Mouse (Mus musculus): ENCODE measurements around the gene Ly6g5c. TPM values are rescaled to one million over a fixed set of nuclear protein-coding genes. Genes with fewer than 3 reads are reported as not detected.
A peak's percentile ranks its signal among the peaks of the same experiment; 100 is the strongest.

Ly6g5c gene
- total and polyA plus RNA-seq, 3 experiments: not detected

- H3K36me3 ChIP-seq (ENCODE audit: control insufficient read depth, insufficient read depth, low read length): no peaks in the 10 kb centered on the region
- H3K9ac ChIP-seq (ENCODE audit: low read depth, low read length): no peak overlapping the region
- no peak for TF ChIP-seq EP300 (IDR thresholded peaks at IDR 0.05; ENCODE audit: insufficient read depth, low read depth, low read length)
- no peak for TF ChIP-seq CTCF (IDR thresholded peaks at IDR 0.05)
- TF ChIP-seq POLR2A (IDR thresholded peaks at IDR 0.05; ENCODE audit: insufficient read depth, low read depth, low read length): no peak
- no peak overlapping the region for H3K27ac ChIP-seq
- no peak overlapping the region for H3K4me3 ChIP-seq
- H3K27me3 ChIP-seq (ENCODE audit: control insufficient read depth, insufficient read depth, low read length): no peaks in the 10 kb centered on the region
- 76% methylated on average over 11 of the region's 11 CpGs for WGBS
- intact Hi-C loops (cut with DNase I): no loop called here
- DNase-seq: no peak
- H3K79me2 ChIP-seq (replicated peaks; ENCODE audit: control insufficient read depth, insufficient read depth, low read length): no peaks in the 10 kb centered on the region
- no peaks in the 10 kb centered on the region for H3K4me1 ChIP-seq (ENCODE audit: control insufficient read depth, insufficient read depth, low read length)
These were observed 6.9 kb upstream of the Ly6g5c start for GRCm38 (mm10) chr17:35101161-35101560.

- H3K9ac ChIP-seq (ENCODE audit: low read depth, low read length): no peak overlapping the region
- H3K4me3 ChIP-seq: no peak overlapping the region
- no peak for TF ChIP-seq EP300 (IDR thresholded peaks at IDR 0.05; ENCODE audit: insufficient read depth, low read depth, low read length)
- TF ChIP-seq CTCF (IDR thresholded peaks at IDR 0.05): no peak
- no peak for TF ChIP-seq POLR2A (IDR thresholded peaks at IDR 0.05; ENCODE audit: insufficient read depth, low read depth, low read length)
- H3K36me3 ChIP-seq (ENCODE audit: control insufficient read depth, insufficient read depth, low read length): no peaks in the 10 kb centered on the region
- H3K27me3 ChIP-seq (ENCODE audit: control insufficient read depth, insufficient read depth, low read length): no peaks in the 10 kb centered on the region
- no peaks in the 10 kb centered on the region for H3K79me2 ChIP-seq (replicated peaks; ENCODE audit: control insufficient read depth, insufficient read depth, low read length)
- no peaks in the 10 kb centered on the region for H3K4me1 ChIP-seq (ENCODE audit: control insufficient read depth, insufficient read depth, low read length)
- intact Hi-C loops (cut with DNase I): no loop called here
- DNase-seq: no peak
- WGBS: 59% methylated on average over 8 of the region's 8 CpGs
- H3K27ac ChIP-seq: no peak overlapping the region
These were observed 5.8 kb upstream of the Ly6g5c start for GRCm38 (mm10) chr17:35102299-35102698.

- H3K36me3 ChIP-seq (ENCODE audit: control insufficient read depth, insufficient read depth, low read length): no peaks in the 10 kb centered on the region
- TF ChIP-seq EP300 (IDR thresholded peaks at IDR 0.05; ENCODE audit: insufficient read depth, low read depth, low read length): no peak
- no peak for TF ChIP-seq CTCF (IDR thresholded peaks at IDR 0.05)
- TF ChIP-seq POLR2A (IDR thresholded peaks at IDR 0.05; ENCODE audit: insufficient read depth, low read depth, low read length): no peak
- no peak for DNase-seq
- H3K4me3 ChIP-seq: no peak overlapping the region
- no peaks in the 10 kb centered on the region for H3K79me2 ChIP-seq (replicated peaks; ENCODE audit: control insufficient read depth, insufficient read depth, low read length)
- no peaks in the 10 kb centered on the region for H3K4me1 ChIP-seq (ENCODE audit: control insufficient read depth, insufficient read depth, low read length)
- H3K27me3 ChIP-seq (ENCODE audit: control insufficient read depth, insufficient read depth, low read length): no peaks in the 10 kb centered on the region
- WGBS: 47% methylated on average over 6 of the region's 6 CpGs
- H3K9ac ChIP-seq (ENCODE audit: low read depth, low read length): no peak overlapping the region
- no peak overlapping the region for H3K27ac ChIP-seq
- intact Hi-C loops (cut with DNase I): no loop called here
These were observed 4.8 kb upstream of the Ly6g5c start for GRCm38 (mm10) chr17:35103221-35103690.

- Histone ChIP-seq H3K27ac (no peak overlapping the region), H3K79me2 (replicated peaks; ENCODE audit: control insufficient read depth, insufficient read depth, low read length) (no peaks in the 10 kb centered on the region), H3K4me1 (ENCODE audit: control insufficient read depth, insufficient read depth, low read length) (no peaks in the 10 kb centered on the region), H3K36me3 (ENCODE audit: control insufficient read depth, insufficient read depth, low read length) (no peaks in the 10 kb centered on the region), H3K27me3 (ENCODE audit: control insufficient read depth, insufficient read depth, low read length) (no peaks in the 10 kb centered on the region), H3K9ac (ENCODE audit: low read depth, low read length) (no peak overlapping the region), H3K4me3 (no peak overlapping the region)
- intact Hi-C loops (cut with DNase I): no loop called here
- TF ChIP-seq EP300 (IDR thresholded peaks at IDR 0.05; ENCODE audit: insufficient read depth, low read depth, low read length) (no peak), CTCF (IDR thresholded peaks at IDR 0.05) (no peak), POLR2A (IDR thresholded peaks at IDR 0.05; ENCODE audit: insufficient read depth, low read depth, low read length) (no peak)
- DNase-seq: no peak
- 90% methylated on average over 7 of the region's 7 CpGs for WGBS
These were observed 4.0 kb upstream of the Ly6g5c start for GRCm38 (mm10) chr17:35104079-35104478.

- Histone ChIP-seq H3K9ac (ENCODE audit: low read depth, low read length) (no peak overlapping the region), H3K4me1 (ENCODE audit: control insufficient read depth, insufficient read depth, low read length) (no peaks in the 10 kb centered on the region), H3K4me3 (no peak overlapping the region), H3K79me2 (replicated peaks; ENCODE audit: control insufficient read depth, insufficient read depth, low read length) (no peaks in the 10 kb centered on the region), H3K27ac (no peak overlapping the region), H3K27me3 (ENCODE audit: control insufficient read depth, insufficient read depth, low read length) (no peaks in the 10 kb centered on the region), H3K36me3 (ENCODE audit: control insufficient read depth, insufficient read depth, low read length) (no peaks in the 10 kb centered on the region)
- intact Hi-C loops (cut with DNase I): no loop called here
- no peak for TF ChIP-seq CTCF (IDR thresholded peaks at IDR 0.05)
- TF ChIP-seq POLR2A (IDR thresholded peaks at IDR 0.05; ENCODE audit: insufficient read depth, low read depth, low read length): no peak
- 73% methylated on average over 6 of the region's 6 CpGs for WGBS
- no peak for DNase-seq
These were observed 3.3 kb upstream of the Ly6g5c start for GRCm38 (mm10) chr17:35104754-35105153.

GRCm38 (mm10) chr17:35105740-35106389 is 2.2 kb upstream of the Ly6g5c start:
- H3K27ac ChIP-seq: no peak overlapping the region
- H3K36me3 ChIP-seq (ENCODE audit: control insufficient read depth, insufficient read depth, low read length): no peaks in the 10 kb centered on the region
- 31% methylated on average over 13 of the region's 13 CpGs for WGBS
- no peaks in the 10 kb centered on the region for H3K79me2 ChIP-seq (replicated peaks; ENCODE audit: control insufficient read depth, insufficient read depth, low read length)
- no peak overlapping the region for H3K4me3 ChIP-seq
- TF ChIP-seq EP300 (IDR thresholded peaks at IDR 0.05; ENCODE audit: insufficient read depth, low read depth, low read length): no peak
- TF ChIP-seq CTCF (IDR thresholded peaks at IDR 0.05): peak; percentile 64
- no peak for DNase-seq
- H3K4me1 ChIP-seq (ENCODE audit: control insufficient read depth, insufficient read depth, low read length): no peaks in the 10 kb centered on the region
- intact Hi-C loops (cut with DNase I): loop anchor here (1.0 kb wide), 1 partner anchor 85 kb away; no protein-coding TSS in a partner anchor
- no peaks in the 10 kb centered on the region for H3K27me3 ChIP-seq (ENCODE audit: control insufficient read depth, insufficient read depth, low read length)
- H3K9ac ChIP-seq (ENCODE audit: low read depth, low read length): no peak overlapping the region

Data from heart, adult 2 months (tissue).